Mouse (Mus musculus) brain, adult 2 months (tissue): ENCODE results near the gene Fhl4.

Source experiments
- DNase-seq: peaks from one replicate; pipeline ENCODE4 v3.0.0; 2011; ENCODE audit warnings: low read depth, low spot score

Gene Fhl4

DNA sequence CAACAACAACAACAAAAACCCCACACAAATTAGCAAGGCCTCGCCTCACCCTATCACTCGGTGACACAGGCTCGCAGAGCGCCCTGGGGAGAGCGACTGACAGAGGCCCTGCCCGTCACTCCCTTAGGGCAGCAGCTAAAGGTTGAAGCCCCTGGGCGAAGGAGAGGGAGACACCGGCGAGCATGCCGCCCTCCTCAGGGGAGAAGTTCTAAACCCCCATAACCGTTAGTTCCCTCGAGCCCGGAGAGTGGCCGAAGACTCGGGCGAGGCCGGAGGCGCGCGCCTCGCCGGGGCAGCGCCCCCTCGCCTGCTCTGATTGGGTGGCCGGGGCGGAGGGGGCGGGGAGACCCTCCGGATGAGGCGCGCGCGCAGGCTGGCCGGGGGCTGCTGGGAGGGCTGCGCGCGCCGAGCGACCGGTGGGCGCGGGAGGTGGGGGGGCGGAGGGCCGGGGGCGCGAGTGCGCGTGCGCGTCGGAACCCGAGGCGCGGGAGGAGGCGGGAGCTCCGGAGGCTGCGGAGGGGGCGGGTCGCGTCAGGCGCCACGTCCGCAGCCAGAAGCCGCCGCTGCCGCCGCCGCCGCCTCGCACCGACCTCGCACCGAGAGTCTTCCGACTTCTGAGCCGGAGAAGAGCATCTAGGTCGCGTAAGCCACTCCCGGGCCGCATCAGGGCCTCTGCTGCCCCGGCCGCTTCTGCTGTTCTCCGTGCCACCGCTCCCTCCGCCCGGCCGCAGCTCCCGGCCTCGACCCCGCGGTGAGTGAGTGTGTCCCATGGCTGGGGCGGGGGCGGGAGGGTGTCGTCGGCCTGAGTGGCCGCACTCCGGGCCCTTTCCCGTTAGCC is at the start of gene Fhl4, which contains the start of gene Tmem263:
TSS of gene Fhl4 (minus strand) at position 249 of the 838 bp plus-strand sequence.
TSS of gene Tmem263 (plus strand) at position 381 of the 838 bp plus-strand sequence.
- DNase-seq, result peak; percentile 89

DNA sequence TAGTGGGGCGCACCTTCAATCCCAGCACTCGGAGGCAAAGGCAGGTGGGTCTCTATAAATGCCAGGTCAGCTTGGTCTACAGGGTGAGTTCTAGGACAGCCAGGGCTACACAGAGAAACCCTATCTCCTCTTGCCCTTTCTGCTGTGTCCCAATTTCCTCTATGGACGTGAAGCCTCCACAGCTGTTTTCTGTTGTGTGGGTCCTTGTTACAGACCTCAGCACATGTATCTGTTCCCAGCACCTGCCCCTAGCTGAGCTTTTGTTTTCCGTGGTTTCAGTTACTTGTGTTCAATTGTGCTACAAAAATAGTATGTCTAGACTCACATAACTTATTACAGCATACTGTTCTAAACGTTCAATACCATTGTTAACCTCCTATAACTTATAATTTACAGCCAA is 46.9 kb upstream of the Fhl4 start:
- no peak for DNase-seq

DNA sequence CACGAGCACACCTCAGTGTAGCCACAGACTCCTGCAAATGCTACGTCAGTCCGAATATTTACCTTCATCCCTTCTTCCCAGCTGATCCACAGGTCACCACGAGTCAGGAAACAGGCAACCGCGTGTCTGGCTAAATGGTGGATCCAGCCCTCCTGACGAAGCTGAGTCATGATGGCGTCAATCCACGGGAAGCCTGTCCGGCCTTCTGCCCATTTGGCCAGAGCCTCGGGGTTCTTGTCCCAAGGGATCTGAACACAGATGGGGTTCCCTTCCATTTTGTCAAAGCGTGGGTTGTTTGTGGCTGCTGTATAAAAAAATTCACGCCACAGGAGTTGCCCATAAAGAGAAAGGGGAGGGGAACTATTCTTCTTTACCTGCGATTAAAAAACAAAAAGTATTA is 44.0 kb upstream of the Fhl4 start:
- peak; percentile 60 for DNase-seq

DNA sequence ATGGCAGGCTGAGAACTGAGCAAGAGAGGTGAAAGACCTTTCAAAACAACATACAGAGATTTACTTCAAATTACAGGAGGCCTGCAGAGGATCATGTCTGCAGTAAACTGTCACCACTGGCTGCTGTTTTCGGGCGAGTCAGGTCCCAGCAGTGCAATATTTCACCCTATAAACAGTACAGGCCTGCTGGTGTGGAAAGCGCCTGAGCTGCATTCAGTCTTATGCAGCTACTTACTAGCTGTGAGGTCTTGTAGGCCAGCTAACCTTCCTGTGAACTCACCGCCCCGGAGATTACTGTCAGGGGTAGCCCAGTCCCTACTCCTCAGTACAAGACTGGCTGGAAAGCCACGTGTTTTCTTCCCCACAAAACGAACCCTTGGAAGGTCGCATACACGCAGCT is 39.2 kb upstream of the Fhl4 start:
- DNase-seq, result no peak

DNA sequence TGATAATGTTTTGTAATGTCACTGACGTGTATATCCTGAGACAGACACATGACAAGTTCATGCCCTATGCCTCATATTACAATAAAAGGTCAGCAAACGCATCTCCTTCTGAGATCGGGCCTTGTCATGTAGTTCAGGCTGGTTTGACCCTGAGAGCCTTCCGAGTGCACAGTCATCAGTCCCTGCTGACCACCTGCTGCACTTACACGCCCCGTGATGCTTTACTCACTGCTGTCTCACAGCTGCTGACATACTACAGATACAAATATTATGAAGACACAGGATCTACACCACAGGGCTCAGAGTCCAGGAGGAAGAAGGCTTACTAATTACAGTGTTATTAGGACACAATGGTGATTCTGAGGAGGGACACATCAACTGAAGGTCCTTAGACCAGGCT is 34.3 kb upstream of the Fhl4 start:
- DNase-seq, result no peak

DNA sequence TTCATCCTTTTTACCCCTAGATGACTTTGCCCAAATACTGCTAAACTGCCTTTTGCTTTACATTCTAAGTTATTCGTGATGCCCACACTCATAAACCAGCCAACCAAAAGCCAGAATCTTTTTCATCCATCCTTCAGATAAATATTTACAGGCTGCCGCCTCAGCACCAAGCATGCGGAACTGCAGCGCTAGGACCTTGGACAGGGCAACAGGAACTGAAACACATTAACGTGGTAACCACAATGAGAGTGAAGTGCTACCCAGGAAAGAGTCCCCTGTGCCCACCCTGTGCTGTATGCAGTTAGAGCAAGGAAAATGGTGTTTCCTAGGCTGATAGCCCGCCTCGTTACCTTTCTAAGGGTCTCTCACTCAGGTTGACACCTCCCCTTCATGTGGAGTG is 26.2 kb upstream of the Fhl4 start:
- no peak for DNase-seq

DNA sequence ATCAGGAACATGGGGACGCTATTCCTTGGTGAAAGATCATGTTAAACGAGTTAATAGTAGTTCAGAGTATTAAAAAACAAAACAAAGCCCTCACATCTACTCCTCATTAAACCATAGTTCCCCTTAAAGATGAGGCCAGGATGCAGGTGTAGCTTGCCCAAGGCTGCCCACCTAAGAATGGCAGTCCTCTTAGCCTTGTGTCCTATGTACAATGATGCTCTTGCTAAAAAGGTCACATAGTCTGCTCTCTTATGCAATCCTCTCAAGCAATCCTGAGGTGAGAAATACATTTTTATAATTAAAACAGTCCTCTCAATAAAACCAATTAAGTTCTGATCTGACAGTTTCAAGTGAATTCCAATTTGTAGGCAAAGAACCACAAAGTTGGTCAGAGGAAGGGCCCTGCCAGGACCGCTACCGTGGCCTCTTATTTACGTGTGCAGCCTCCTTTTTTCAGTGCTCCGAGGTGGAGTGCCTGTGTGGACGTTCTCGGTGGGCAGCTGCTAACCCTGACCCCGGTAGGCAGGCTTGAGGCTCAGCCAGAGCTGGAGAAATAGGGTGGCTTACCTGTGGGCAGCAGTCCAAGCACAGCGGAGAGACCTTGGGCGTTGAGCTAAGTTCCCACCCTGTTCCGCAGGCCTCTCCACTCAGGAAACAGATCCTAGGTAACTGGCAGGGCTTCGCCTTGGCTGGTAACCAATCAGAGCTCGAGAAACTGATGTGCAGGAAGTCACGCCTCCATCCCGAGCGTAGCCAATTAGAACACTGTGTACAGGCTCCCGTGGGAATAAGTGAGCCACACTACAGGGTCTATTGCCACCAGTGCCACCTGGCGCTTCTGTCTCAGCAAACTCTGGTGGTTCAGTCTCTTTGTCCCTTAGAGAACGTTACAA is 25.3 kb upstream of the Fhl4 start, which contains the start of gene Mterf2:
TSS of gene Mterf2 (minus strand) at position 633 of the 893 bp plus-strand sequence.
- peak; percentile 100 for DNase-seq

DNA sequence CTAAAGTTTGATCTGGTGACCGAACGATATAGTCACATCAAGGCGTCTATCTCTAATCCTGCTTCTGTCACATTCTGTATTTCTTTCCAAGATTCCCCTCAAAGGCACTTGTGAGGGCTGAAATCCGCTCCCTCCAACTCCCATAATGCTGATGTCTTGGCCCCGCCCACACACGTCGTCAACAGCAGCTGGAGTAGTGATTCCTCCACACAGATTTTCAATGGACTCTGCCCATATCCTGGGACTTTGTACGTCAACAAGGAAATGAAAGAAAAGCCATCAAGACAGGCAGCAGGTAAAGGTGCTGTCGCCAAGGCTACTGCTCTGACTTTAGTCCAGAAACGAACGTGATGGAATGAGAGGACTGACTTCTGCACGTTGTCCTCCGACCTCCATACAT is 22.9 kb upstream of the Fhl4 start:
- DNase-seq, result no peak

DNA sequence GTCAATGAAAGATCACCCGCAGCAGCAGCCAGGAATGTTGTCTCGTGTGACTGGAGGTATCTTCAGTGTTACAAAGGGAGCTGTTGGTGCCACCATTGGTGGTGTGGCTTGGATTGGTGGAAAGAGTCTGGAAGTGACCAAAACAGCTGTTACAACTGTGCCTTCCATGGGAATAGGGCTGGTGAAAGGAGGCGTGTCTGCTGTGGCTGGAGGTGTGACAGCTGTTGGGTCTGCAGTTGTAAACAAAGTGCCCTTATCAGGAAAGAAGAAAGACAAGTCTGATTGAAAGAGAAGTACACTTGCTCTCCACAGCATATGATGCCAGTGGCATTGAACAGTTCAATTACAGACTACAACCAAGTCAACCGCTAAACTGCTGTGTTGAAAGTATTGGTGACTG is 12.1 kb upstream of the Fhl4 start:
- no peak for DNase-seq

DNA sequence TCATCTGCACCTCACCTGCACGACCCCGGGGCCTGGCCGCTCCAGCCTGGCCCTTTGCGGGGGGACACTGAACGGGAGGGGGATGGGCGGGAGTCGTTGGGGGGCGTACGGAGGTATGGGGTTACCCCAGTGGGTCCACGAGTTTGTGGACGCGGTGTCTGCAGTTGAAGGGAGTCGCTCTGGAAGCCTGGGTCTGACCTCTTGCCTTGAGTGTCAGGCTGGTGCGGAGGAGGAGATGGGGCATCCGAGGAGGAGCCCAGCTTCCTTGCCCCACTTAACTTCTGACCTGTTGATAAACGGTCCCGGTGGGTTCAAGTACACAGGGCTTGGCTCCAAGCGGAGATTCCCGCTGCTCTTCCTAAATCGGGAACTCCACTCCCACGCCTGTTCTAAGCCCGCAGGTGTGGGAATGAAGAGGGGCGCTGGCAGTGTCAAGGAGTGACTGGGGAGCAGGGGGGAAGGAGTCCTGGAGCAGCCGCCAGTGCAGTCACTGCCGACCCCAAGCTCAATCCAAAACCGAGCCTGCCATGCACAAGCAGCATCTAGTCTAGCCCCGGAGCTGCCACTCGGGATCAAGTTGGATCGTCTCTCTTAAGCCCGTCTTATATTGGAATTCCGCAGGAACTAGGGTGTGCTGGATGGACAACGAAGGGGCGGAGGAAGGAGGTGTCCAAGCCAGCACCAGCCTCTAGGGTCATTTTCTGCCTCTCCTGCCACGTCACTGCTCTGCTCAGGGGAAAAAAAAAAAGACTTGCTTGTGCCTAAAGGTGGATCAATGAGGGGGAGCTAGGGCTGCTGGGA is 990 bp upstream of the Fhl4 start:
- peak; percentile 62 for DNase-seq

DNA sequence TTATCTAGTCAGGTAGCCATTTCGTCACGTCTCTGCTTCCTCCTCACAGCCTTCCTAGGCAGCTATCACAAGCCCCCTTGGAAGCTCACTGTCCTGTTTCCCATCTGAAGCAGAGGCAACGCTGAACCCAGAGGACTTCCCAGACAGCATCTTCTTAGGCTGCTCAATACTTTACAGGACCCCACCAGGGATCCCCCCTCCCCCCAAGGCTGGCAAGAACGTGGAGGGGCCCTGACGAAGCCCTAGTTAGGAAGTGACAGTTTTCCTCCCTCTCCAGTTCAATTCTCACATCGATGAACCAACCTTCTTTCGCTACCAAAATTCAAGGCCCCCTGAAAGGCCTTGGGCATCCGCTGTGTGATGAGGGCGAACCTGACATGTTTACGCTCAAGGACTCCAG is 454 bp downstream of the Fhl4 start:
- peak; percentile 18 for DNase-seq

DNA sequence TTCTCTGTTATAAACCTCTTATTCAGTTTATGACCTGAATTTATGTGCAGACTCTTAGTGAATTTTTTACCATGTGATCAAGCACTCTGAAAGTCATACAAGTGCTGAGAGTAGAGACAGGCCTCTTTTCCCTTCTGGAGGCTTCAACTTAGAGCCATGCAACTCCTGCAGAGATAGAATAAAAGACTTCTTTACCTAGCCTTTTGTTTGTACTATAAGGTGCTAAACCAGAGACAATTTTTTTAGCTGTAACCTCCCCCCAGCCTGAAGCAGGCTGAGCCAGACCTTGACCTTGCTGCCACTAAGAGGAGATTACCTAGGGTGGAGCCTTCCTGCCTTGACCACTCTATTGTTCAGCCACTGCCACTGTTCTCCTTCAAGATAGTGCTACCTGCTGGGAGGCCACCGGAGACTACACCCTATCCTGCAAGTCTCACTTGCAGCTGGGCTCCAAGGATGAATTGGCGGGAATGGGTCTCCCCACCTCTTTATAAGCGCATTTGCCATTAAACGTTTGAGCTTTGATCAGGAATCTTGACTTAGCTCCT is 30.6 kb downstream of the Fhl4 start:
- DNase-seq, result no peak

DNA sequence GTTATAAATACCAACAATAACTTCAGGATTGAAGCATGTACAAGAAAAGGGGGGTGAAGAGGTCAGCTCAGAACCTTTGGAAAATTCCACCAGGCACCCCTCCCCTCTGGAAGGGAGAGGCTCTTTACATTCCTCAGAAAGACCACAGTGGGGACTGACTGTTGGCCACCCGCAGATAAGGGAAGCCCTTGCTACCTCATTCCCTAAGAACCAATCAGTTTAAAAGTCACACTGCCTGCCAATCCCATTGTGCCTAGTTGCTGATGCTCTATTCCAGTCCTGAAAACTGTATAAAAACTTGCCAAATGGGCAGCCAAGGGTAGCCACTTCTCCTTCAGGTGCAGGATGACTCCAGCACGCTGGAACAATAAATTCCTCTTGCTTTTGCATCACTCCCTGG is 47.4 kb downstream of the Fhl4 start:
- DNase-seq, result no peak

DNA sequence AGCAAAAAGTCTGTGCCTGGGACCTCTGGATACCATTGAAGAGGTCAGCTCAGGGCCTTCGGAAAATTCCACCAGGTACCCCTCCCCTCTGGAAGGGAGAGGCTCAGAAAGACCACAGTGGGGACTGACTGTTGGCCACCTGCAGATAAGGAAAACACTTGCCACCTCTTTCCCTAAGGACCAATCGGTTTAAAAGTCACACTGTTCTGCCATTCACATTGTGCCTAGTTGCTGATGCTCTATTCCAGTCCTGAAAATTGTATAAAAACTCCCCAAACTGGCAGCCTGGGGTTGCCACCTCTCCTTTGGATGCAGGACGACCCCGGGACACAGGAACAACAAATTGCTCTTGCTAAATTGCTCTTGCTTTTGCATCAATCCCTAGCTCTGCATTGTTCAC is 49.8 kb downstream of the Fhl4 start:
- DNase-seq, result no peak

DNA sequence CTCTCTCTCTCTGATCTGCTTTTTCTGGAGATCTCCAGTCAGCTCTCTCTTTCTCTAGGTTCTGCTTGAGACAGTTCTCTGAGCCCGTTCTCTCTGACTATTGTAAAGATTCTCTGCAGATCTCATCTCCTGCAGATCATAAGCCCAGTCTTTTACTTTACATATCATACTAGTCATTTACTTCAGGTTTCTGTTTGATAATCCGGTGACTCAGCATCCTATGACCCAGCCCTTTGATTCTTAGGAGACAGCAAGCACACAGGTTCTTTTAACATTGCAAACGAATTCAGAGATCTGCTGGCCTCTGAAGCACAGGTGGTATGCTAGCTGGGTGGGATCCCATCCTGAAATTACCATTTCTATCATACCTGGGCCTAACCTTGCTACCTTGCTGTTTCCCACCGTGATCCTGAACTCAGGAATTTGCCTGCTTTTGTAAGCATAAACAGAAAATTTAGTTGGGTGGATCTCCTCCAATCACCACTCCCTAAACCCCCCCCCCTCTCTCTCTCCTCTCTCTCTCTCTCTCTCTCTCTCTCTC is 51.6 kb downstream of the Fhl4 start:
- DNase-seq, result no peak

DNA sequence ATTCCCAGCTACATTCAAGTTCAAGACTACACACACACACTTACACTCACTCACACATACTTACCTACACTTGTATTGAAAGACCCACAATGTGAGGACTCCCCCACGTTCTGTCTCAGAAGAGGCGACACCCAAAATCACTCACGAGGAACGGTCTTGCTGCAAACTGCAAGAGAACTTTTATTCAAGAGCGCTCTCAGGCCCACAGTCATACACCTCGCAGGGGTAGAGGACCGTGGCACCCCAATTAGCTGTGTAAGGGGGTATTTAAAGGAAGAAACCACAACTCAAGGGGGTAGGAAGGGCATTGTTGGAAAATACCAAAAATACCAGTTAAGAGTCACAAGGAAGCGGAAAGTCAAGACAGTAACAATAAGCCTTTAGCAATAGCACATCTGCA is 54.3 kb downstream of the Fhl4 start:
- no peak for DNase-seq

DNA sequence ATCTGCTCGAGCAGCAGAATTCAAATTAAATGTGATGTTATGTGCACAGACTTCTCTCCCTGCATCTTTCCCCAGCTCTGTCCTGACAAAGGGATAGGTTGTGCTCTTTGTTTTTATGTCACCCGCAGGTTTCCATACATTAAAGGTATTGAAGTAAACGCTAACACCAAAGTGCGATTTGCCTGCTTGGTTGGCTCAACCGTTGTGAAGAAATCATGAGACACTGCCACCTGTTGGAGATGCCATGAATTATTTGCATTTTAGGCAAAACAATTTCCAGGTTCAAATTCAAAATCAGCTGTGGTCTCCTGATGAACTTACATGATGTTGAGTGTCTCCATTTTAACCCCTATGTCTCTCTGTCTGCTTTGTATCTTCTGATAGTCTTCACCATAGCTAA is 55.7 kb downstream of the Fhl4 start:
- DNase-seq, result peak; percentile 55
